Mouse (Mus musculus) CH12F3 (cell line): ENCODE results near the gene Sar1b.

Source experiments
- in situ Hi-C: fragments of 300-500 bp; cut with MboI; formaldehyde crosslinking; loops from 2 replicates; pipeline ENCODE4 v1.14.3; 2020; ENCODE audit warnings: low sequenced_read_pairs

Gene Sar1b

DNA sequence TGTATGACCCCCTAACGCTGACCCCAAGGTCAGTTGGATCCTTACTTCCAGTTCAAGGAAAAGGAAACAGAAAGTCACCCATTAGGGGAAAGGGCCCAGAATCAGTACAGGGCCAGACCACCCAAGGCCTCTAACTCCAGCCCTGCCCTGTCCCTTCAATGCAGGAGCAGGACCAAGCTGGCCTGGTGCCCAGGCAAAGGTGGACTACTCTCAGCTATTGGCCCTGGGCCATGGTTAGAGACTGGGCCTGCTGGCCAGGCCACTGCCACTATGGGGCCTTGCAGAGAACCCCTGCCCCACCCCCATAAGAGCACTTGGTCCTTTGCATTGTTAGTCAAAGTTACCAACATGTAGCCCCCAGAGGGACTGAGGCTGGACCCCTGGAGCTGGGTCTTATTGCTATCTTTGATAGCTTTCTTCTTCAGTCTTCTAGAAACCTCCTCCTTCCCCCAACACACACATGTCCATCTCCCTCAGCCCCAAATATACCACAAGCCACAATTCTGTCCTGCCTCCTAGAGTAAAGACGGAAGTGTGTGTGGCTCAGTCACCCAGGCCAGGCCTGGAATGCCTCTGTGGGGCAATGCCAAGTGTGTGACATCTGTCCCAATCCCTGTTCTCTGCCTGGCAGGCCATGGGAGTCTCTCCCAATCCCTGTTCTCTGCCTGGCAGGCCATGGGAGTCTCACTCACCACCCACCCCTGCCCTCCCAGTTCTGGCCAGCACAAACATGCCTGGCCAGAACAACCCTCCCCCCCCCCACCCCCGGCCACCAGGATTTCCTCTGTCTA is 60.7 kb downstream of the Sar1b start:
- in situ Hi-C loops: no loop called here

- in situ Hi-C loops: no loop called here
Observed at GRCm38 (mm10) chr11:51824867-51825424, 61.5 kb downstream of the Sar1b start.

DNA sequence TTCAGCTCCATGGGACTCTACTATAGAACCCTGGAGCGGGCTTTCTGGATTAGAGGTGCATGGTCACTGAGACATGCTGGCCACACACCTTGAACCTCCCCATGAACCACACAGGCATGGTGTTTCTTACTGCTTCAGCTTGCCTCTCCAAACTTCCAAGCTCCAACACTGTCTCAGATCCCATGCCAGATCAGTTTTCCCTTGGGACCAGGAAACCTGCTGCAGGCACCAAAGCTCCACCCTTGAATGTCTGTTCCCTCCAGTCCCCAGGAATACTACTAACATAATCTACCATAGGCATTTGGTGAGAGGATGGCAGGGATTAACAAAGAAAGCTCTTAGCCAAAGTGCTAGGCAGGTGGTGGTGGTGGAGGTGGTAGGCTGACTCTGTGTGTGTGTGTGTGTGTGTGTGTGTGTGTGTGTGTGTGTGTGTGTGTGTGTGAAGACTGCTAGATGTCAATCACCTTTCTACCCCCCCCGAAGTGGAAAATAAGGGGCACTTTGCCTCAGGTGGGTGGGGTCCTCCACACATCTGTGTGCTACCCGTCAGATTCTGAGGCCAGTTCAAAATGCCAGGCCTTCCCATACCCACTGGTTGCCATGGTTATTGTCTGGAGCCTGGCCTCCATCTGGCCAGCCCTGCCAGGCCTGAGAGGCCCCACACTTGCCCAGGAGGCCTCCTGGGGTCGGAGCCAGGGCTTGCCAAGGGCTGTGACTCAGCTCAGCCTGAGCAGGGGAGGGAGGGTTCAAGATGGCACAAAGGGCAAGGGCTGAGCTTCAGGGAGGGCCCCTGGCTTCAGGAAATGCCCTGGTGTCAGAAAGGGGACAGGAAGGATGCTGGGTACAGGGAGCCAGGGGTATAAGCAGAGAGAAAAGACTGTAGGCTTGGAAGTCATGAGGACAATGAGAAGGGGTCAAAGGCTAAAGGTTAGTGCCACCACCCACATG is 68.7 kb downstream of the Sar1b start:
- in situ Hi-C loops: no loop called here

- in situ Hi-C loops: no loop called here
Observed at GRCm38 (mm10) chr11:51832992-51833391, 69.5 kb downstream of the Sar1b start.

DNA sequence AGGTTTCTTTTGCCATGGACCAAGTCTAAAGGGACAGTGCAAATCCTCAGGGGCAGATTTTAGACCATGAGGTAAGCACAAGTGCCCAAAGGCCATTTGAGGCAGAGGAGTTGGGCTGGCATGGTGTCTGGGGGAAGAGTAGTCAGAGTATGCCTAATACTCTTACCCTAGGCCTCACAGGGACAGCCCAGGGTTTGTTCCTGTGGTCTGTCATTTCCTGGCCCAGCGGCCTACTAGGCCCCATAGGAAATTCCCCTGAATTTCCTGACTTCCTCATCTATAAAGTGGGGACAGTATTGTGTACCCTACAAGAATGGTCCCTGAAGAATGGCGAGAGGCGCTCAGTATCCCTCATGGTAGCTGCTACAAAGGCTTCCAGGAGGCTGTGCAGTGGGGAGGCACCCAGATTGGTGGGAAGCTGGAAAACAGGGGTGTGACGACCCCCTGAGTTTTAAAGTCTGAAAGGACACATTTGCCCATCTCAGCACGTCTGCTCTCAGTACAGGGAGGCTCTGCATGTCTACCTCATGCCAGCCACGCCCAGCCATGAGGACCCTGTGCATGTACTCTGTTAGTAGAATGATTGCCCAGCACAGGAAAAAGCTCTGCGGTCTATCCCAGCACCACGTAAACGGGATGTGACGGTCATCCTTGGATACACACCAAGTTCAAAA is 70.0 kb downstream of the Sar1b start:
- in situ Hi-C loops: no loop called here

DNA sequence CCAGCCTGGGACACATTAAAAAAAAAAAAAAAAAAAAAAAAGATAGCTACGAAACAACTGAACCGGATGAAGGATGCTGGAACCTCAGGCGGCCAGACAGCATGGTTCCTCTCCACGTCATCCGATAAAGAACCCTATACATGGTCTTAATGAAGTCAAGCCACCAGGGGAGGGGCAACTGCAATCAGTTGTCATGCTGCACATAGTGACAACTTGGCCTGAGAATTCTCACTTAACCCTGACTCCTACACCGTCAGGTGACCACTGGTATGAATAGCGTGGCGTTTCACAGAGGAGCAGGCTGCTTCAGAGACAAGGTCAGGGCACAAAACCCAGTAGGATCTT is 70.6 kb downstream of the Sar1b start:
- in situ Hi-C loops: no loop called here

- in situ Hi-C loops: no loop called here
Observed at GRCm38 (mm10) chr11:51835598-51835997, 72.1 kb downstream of the Sar1b start.

- in situ Hi-C loops: no loop called here
Observed at GRCm38 (mm10) chr11:51836506-51836905, 73.0 kb downstream of the Sar1b start.

GRCm38 (mm10) chr11:51837164-51838153 is 74.0 kb downstream of the Sar1b start:
- in situ Hi-C loops: no loop called here

DNA sequence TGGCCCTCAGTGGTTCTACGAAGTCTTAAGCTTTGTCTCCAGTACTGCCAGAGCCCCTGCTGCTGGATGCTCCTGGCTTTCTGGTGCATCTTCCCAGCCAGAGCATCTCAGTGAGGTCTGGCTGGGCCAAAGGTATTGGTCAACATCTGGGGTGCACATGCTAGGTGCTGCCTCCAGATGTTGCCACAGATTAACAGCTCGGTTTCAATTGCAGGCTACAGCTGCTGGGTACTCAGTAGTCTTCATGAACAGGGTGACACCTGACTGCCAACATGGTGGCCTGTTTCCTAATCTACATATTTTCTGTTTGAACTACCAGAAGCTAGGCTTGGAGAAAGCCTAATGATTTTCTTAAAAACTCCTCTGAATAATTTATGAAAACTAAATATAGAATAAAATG is 75.6 kb downstream of the Sar1b start:
- in situ Hi-C loops: no loop called here

DNA sequence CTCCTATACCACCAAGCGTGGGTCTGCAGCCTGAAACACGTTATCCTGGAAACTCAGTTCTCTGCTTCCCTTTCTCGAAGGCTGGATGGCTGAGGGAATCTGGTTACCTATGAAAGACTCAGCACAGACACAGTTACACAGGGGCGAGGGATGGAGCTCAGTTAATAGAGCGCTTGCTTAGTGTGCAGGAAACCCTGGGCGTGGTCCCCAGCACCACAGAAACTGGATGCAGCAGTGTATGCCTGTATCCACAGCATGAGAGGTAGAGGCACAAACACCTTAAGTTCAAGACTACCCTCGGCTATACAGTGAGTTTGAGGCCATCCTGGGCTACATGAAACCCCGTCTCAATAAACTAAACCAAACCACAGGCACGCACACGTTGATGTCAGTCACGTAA is 76.5 kb downstream of the Sar1b start:
- in situ Hi-C loops: no loop called here

GRCm38 (mm10) chr11:51840657-51841056 is 77.2 kb downstream of the Sar1b start:
- in situ Hi-C loops: no loop called here

DNA sequence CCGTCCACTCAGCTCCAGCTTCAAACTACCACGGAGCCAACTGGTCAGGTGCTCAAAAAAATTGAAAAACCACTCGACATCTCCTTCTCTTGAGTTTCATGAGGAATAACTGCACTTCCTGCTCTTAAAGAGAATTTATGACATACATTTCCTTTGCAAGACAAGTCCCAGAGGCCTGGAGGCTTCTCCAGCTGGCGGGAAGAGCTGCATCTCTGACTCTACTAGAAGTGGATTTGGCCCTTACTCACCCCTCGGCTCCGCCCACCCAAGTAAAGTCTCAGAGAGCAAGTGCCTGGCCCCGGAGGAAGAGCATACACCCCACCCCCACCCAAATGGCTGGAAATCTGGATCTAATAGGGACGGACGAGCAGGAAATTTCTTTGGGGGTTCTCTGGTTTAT is 77.7 kb downstream of the Sar1b start:
- in situ Hi-C loops: no loop called here
